Mouse (Mus musculus) cerebellum, adult 2 months (tissue): ENCODE measurements around the gene Dnajb5. TPM values are rescaled to one million over a fixed set of nuclear protein-coding genes. Genes with fewer than 3 reads are reported as not detected.

ENCODE experiments used
- DNase-seq, 2 experiments: peaks; one replicate each; pipeline ENCODE4 v3.0.0; 2021
- H3K27ac ChIP-seq: fragments of 200-500 bp; 2 replicates; pipeline ENCODE4 v1.5.1; 2012; ENCODE audit warnings: low read length, control low read depth, inconsistent platforms; ENCODE audit not compliant: insufficient read depth
- H3K27me3 ChIP-seq: fragments of 200-500 bp; 2 replicates; pipeline ENCODE4 v1.6.1; 2012; ENCODE audit warnings: inconsistent platforms, mild to moderate bottlenecking, low read length, moderate library complexity; ENCODE audit not compliant: control insufficient read depth, insufficient read depth
- H3K4me1 ChIP-seq: fragments of 200-500 bp; 2 replicates; pipeline ENCODE4 v1.6.1; 2011; ENCODE audit warnings: low read length; ENCODE audit not compliant: control insufficient read depth, insufficient read depth
- H3K4me3 ChIP-seq: fragments of 200-500 bp; replicated peaks from 2 replicates; pipeline ENCODE3; 2011; ENCODE audit warnings: mild to moderate bottlenecking, low read depth, low read length, control low read depth; ENCODE audit not compliant: insufficient read depth
- CTCF ChIP-seq: fragments of 200-500 bp; IDR thresholded peaks from 2 replicates; pipeline ENCODE4 v1.5.1; 2011; ENCODE audit warnings: low read depth, mild to moderate bottlenecking, control low read depth, low read length, moderate library complexity, borderline replicate concordance; ENCODE audit not compliant: insufficient read depth
- POLR2A ChIP-seq: fragments of 200-500 bp; IDR thresholded peaks from 2 replicates; pipeline ENCODE4 v1.6.1; 2011; ENCODE audit warnings: low read length, control low read depth, borderline replicate concordance; ENCODE audit not compliant: insufficient read depth
- WGBS: fragments of 180-500 bp; shearing (Covaris S2); methylation state at CpG from one replicate; pipeline ENCODE4 v1.1.7; 2018; 5-methylcytosine and 5-hydroxymethylcytosine counted together
- polyA plus RNA-seq: library from polyadenylated mRNA; depleted of rRNA; stranded (reverse); fragments of >200 nt; gene quantifications from 2 replicates; pipeline ENCODE4 v1.2.3, GENCODE M21; 2012

The Dnajb5 gene
- polyA plus RNA-seq, 1 experiment: 55.0 TPM

- DNase-seq: no peak
- 35% methylated on average over 11 of the region's 11 CpGs for WGBS
- Histone ChIP-seq H3K27ac (peak overlapping the region; percentile 62), H3K4me1 (peaks cover 38% of the 10 kb centered on the region), H3K27me3 (no peaks in the 10 kb centered on the region), H3K4me3 (peak overlapping the region; percentile 69)
- TF ChIP-seq CTCF (no peak), POLR2A (no peak)
Measured at GRCm38 (mm10) chr4:42951206-42952195, 1.9 kb downstream of the Dnajb5 start.

- Histone ChIP-seq H3K27ac (peak overlapping the region; percentile 62), H3K4me3 (no peak overlapping the region), H3K4me1 (peaks cover 38% of the 10 kb centered on the region), H3K27me3 (no peaks in the 10 kb centered on the region)
- WGBS: 59% methylated on average over 7 of the region's 7 CpGs
- TF ChIP-seq CTCF (no peak), POLR2A (no peak)
- DNase-seq: no peak
Measured at GRCm38 (mm10) chr4:42952563-42952962, 2.9 kb downstream of the Dnajb5 start.

GRCm38 (mm10) chr4:42953435-42954094 lies 4.0 kb downstream of the Dnajb5 start:
- H3K4me1 ChIP-seq: peaks cover 38% of the 10 kb centered on the region
- H3K4me3 ChIP-seq: peak overlapping the region; percentile 21
- WGBS: 9% methylated on average over 10 of the region's 10 CpGs
- H3K27ac ChIP-seq: peak overlapping the region; percentile 62
- DNase-seq: peak; percentile 58 to 62
- no peaks in the 10 kb centered on the region for H3K27me3 ChIP-seq
- TF ChIP-seq CTCF: no peak
- TF ChIP-seq POLR2A: no peak

- Histone ChIP-seq H3K4me3 (peak overlapping the region; percentile 34), H3K27ac (0 out of 2 replicates have a peak overlapping the region, but pooled peaks have one; percentile 13), H3K4me1 (peaks cover 38% of the 10 kb centered on the region), H3K27me3 (no peaks in the 10 kb centered on the region)
- TF ChIP-seq POLR2A (no peak), CTCF (peak; percentile 92)
- WGBS: 3% methylated on average over 10 of the region's 10 CpGs
- peak; percentile 74 to 86 for DNase-seq
Measured at GRCm38 (mm10) chr4:42954297-42954696, 4.7 kb downstream of the Dnajb5 start.

GRCm38 (mm10) chr4:42955200-42955599 lies 5.6 kb downstream of the Dnajb5 start:
- Histone ChIP-seq H3K27me3 (no peaks in the 10 kb centered on the region), H3K4me3 (no peak overlapping the region), H3K27ac (no peak overlapping the region), H3K4me1 (peaks cover 38% of the 10 kb centered on the region)
- 91% methylated on average over 3 of the region's 3 CpGs for WGBS
- TF ChIP-seq CTCF (no peak), POLR2A (no peak)
- no peak for DNase-seq

- TF ChIP-seq POLR2A (no peak), CTCF (no peak)
- 91% methylated on average over 17 of the region's 17 CpGs for WGBS
- no peak for DNase-seq
- H3K27me3 ChIP-seq: no peaks in the 10 kb centered on the region
- peaks cover 30% of the 10 kb centered on the region for H3K4me1 ChIP-seq
- no peak overlapping the region for H3K4me3 ChIP-seq
- H3K27ac ChIP-seq: no peak overlapping the region
Measured at GRCm38 (mm10) chr4:42956581-42956980, 7.0 kb downstream of the Dnajb5 start.

- no peak overlapping the region for H3K27ac ChIP-seq
- H3K4me3 ChIP-seq: no peak overlapping the region
- TF ChIP-seq CTCF (no peak), POLR2A (no peak)
- 69% methylated on average over 11 of the region's 11 CpGs for WGBS
- peaks cover 23% of the 10 kb centered on the region for H3K4me1 ChIP-seq
- DNase-seq: no peak
- H3K27me3 ChIP-seq: no peaks in the 10 kb centered on the region
Measured at GRCm38 (mm10) chr4:42957306-42957705, 7.7 kb downstream of the Dnajb5 start.
